Mouse (Mus musculus): ENCODE measurements at regions not wholly inside any gene's neighbourhood (a gene's known extent, or its start where the extent isn't known, plus 50 kb on each side); places are given as distances from the start of the nearest gene placed in this dataset.
A peak's percentile ranks its signal among the peaks of the same experiment; 100 is the strongest.

DNA sequence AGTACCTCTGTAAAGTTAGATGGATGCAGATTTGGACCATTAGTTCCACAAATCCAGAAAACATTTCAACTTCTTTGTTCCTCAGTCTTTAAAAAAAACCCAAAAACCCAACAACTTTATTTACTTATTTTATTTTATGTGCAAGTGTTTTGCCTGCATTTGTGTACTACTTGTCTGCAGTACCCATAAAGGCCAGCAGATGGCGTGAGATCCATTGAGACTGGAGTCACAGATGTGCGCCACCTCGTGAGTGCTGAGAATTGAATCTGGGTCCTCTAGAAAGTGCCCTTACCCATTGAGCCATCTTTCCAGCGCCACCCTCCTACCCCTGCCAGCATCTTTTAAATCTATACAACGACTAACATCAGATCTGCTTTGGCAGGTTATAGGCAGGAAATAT, 53.0 kb downstream of the Gm12689 start:
- no peak for DNase-seq (ENCODE audit: low spot score in 2 of 2)

DNA sequence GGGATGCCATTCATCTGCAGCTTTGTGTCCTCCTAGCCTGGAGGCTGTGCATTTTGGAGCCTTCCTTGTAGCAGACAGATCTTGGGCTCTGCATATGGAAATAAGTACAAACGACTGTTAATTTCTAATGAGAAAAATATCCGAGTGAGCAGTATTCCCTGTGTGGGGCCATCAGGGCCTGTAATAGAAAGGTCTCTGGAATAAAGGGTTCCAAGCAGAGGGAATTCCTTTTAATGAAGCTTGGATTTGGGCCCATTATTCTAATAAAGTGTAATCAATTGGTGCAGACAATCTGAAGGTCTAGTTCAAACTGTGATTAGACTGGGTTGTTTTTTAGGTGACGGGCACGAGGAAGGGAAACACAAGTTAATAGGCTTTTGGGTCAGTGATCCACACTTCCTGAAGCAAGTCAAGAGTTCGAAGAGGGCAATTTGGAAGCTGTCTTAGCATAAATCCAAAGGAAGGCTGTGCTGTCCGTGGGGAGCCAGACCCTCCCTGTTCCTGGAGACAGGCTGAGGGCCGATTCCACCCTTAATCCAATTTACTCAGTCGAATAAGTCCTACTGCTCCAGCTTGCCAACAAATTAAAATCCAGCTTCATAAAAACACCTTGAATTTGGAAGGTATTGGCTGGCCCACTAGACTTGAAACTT, 57.5 kb downstream of the Gm12689 start:
- no peak for DNase-seq (ENCODE audit: low spot score in 2 of 2)

DNA sequence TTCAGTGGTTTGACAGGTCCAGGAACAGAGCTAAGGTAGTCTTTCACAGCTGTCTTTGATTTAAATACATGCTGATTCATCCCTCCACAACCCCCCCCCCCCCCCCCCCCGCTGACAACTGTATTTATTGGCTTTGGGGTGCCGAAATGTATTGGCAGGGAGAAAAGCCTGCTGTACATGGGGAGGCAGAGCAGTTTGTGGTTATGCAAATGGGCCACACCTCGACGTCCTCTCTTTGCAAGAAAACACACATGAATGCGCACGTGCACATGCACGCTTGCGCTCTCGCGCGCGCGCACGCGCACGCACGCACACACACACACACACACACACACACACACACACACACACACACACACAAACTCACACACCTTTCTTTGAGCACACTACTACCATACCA, 58.5 kb downstream of the Gm12689 start:
- peak; percentile 23 to 25 for DNase-seq (ENCODE audit: low spot score in 2 of 2)

DNA sequence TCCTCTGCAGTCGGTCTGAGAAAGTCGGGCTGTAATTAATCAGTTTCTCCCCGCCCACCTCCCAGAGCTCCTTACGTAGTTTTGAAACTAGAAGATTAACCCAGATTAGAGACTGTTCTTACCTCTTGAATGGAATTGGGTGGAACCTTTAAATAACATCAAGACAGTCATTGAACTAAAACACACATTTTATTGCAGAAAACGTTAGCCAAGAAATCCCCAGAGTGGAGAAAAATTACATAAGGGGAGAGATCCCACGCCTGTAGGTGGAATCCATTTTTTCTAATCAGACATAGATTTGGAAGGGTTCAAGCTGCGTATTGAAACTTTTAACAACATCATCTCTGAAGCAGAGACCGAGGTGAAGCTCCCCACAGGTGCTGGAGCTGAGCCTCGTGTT, 59.1 kb downstream of the Gm12689 start:
- DNase-seq (ENCODE audit: low spot score in 2 of 2) = peak in 1 of 2 experiments; percentile 8

GRCm38 (mm10) chr4:99368036-99368435, 72.3 kb downstream of the Gm12689 start:
- no peak for DNase-seq (ENCODE audit: low spot score in 2 of 2)

- DNase-seq (ENCODE audit: low spot score in 2 of 2) = no peak
Measured at GRCm38 (mm10) chr4:99371162-99371561, 75.5 kb downstream of the Gm12689 start.

DNA sequence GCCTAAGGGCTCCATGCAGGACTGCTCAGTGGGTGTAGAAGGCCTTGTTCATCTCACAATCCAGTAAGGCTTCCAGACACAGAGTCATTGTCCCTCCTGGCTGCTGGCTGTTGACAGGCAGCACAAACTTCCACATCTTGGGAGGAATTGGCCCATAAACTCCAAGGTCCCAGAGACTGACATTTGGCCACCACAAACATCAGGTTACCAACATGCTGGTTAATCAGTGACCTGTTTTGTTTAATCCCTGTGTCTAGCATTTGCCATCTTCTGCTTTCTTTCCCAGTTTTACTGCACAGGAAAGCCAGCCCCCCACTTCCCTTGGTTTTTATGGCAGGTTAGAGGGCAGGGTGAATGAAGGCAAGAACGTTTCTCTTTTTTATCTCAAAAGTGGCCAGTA, 80.5 kb downstream of the Gm12689 start:
- no peak for DNase-seq (ENCODE audit: low spot score in 2 of 2)

DNA sequence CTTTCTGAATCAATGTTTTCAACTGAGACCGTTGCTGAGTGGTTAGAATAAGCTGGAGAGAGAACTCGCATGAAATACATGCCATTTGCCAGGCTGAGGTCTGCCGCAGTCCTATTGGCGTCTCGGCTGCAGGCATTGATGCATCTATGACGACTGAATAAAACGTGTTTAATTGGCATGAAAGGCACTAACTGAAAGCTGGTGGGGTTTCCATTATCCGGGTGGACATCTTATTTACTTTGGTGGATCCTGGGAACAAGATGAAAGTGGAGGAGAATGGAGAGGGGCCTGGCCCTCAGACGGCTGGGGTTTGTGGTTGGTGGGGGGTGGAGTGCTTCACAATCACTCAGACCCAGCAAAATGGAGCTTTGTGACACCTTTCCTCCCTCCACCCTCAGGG, 81.2 kb downstream of the Gm12689 start:
- no peak for DNase-seq (ENCODE audit: low spot score in 2 of 2)

DNA sequence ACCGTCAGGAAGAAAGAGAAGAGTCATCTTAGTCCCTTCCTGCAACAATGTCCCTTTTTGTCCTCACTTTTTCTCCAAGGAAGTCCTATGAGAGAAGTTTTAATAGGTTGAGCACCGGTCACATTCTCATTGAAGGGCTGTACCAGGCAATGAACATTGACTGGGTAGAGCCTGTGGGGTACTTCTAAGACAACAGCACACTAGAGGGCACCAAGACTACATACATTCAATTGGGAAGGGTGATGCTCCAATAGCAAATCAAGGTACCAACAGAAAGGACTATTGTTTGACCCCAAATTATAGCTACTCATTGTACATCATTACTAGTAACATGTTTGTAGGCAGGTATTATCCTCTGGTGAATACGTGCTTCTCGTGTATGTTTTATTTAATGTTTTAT, 84.3 kb downstream of the Gm12689 start:
- no peak for DNase-seq (ENCODE audit: low spot score in 2 of 2)

DNA sequence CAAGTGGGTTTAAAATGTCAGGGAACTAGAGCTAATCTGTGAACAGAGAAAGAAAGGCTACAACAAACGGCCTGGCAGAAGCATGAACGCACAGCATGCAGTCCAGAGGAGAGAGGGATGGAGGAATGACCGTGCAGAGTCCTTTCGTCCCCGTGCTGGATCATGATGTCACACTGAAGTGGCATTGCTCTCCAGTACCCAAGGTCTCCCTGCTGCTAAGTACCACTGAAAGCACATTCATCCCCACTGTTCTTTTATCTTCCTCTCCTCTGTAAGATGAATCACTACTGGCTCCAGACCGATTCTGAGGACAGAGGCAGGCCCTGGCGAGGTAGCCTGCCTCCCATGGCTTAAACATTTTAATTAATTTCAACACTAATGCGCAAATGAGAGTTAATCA, 89.7 kb downstream of the Gm12689 start:
- DNase-seq (ENCODE audit: low spot score in 2 of 2) = no peak

DNA sequence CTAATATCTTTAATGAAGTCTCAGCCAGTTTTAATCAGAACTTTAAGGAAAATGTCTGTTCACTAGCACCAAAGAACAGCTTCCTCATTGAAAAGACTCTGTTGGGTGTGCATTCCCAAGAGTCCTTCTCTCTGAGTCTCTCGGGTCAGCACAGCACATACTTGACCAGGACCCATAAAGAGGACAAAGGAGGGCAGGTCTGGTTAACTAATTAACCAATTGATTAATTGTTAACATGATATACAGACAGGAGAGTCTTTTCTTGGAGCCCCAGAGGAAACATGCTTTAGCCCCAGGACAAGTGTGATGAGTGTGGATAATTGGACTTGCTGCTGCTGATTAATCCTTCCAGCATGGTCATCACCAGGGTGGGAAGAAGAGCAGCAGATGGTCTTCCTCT, 93.7 kb downstream of the Gm12689 start:
- DNase-seq (ENCODE audit: low spot score in 2 of 2) = no peak

DNA sequence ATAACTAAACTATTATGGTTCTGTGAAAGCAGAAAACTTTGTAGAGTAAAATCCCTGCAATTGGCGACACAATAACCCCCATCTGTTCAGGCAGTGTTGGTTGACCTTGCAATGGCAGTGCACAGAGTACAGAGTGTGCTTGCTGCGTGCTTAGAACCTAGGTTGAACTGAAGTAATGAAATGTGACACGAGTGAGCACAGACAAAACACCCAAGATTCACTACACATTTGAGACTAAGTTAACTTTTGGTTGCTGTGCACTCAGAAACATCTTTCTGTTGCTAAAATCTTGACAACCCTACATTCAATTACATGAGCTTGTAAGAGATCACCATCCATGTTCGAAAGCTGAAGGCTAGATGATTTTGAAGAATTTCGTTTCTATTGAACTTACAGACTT, 97.3 kb downstream of the Gm12689 start:
- DNase-seq (ENCODE audit: low spot score in 2 of 2) = no peak

- DNase-seq (ENCODE audit: low spot score in 2 of 2) = no peak
Measured at GRCm38 (mm10) chr4:99394244-99394643, 98.5 kb downstream of the Gm12689 start.

DNA sequence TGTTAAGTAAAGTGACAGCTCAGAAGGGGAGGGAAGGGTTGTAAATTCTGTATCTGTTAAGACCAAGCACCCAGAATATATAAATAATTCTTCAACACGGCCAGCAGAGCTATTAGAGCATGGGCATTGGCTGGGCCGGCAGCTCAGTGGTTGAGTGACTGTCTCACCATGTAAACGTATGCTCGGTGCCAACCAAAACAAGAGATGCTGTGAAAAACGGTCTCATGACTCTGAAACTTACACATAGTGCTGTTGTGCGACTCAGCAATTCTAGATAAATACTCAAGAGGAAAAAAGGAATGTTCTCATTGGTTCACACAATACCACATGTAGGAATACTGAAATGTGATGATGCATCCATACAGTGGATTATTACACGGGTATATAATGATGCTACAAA, 111.8 kb downstream of the Gm12689 start:
- DNase-seq (ENCODE audit: low spot score in 2 of 2) = no peak

DNA sequence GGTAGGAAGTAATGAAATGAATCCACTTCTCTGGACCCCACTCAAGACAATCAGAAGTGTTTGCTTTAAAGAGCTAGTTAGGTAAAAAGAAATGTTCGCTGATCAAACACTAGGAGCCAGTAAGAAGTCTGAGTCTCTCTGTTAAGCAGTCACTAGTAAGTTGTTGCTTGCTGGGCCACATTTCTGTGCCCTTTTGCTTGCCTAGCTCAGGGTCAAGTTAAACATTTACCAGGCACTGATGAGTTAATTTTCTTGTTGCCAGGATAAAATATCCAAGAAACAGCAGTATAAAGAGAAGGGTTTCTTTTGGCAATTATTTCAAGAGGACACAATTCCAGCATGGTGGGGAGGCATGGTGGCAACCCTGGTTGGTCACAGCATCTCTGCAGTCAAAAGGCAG, 127.7 kb downstream of the Gm12689 start:
- no peak for DNase-seq (ENCODE audit: low spot score in 2 of 2)

- peak; percentile 8 to 9 for DNase-seq (ENCODE audit: low spot score in 2 of 2)
Measured at GRCm38 (mm10) chr4:99445077-99445754, 149.5 kb downstream of the Gm12689 start.

DNA sequence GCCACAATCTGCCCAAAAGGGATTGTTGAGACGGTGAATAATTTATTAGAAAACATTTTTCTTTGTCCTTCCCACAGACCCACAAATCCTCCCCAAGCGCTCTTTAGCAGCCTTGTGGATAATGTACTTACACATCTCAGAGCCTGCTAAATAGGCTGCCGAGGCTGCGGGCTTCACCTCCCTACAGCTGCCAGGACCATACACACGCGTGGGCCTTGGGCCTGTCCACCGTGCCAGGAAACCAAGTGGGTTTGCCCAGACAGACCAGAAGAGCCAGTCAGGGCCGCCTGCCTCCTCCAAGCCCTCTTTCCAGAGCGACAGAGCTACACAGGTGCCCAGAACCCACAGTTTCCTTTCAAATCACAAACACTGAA, 150.0 kb downstream of the Gm12689 start:
- DNase-seq (ENCODE audit: low spot score in 2 of 2) = no peak

- DNase-seq (ENCODE audit: low spot score in 2 of 2) = no peak
Measured at GRCm38 (mm10) chr4:99458984-99459383, 163.3 kb downstream of the Gm12689 start.

DNA sequence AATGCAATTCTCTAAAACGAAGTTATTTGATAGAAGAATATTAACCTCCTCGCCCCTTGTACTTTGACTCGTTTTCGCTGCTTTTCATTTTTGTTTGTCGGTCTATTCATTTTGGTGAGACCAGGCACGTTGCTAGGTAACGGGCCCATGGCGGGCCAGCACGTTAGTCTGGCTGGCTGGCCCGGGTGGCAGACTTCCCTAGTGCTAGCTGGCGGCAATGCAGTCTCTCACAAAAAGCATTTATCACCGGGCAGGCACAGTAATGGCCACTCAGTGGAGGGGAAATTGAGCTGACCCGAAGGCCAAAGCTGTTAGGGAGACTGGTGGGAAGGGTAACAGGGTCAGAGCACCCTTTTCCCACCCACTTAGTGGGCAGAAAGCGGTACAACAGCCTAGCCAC, 163.7 kb downstream of the Gm12689 start:
- peak; percentile 45 to 55 for DNase-seq (ENCODE audit: low spot score in 2 of 2)

DNA sequence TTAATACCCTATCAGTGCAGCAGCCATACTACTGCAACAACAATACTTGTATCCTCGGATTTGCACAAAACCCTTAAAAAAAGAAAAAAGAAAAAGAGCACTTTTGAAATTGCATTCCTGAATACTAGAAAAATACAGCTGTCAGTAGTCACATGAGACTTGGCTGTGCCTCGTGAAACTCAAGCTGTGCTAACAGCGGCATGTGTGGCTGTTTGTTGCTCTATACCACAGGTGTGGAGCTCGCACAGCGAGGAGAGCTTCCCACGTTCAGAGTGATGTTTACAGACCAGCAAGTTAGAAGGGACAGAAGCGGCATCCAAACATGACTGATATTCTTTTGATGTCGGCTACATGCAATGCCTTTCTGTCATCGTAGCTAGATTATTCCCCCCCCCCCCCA, 169.8 kb downstream of the Gm12689 start:
- DNase-seq (ENCODE audit: low spot score in 2 of 2) = no peak

GRCm38 (mm10) chr4:99475701-99476218, 180.1 kb downstream of the Gm12689 start:
- DNase-seq (ENCODE audit: low spot score in 2 of 2) = no peak

DNA sequence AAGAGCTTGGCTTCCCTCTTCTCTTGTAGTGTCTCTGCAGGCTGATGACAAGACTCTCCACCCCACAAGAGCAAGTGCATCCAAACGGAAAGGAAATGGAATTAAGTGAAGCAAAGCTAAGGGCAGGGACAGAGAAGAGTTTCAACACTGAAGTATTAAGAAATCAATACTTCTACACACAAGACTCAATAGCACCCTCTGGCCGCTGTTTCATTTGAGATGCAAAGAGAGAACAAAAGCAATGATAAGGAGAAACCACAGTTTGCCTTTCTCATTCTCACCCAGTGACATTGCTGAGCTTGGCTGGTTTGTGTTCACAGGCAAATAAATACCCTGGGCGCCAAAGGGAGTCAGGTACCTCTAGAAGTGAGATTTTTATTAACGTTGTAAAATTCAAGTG, 171.8 kb upstream of the Foxd3 start:
- no peak for DNase-seq (ENCODE audit: low spot score in 2 of 2)

All from left cerebral cortex, adult 18-20 months (tissue).